Mouse (Mus musculus) mature B cell (primary cell): Measurements from ENCODE around the gene Zcchc2.

Experiments
- in situ Hi-C: fragments of 300-500 bp; cut with MboI; formaldehyde crosslinking; loops from 2 replicates; pipeline ENCODE4 v1.14.3; 2019

The Zcchc2 gene

DNA sequence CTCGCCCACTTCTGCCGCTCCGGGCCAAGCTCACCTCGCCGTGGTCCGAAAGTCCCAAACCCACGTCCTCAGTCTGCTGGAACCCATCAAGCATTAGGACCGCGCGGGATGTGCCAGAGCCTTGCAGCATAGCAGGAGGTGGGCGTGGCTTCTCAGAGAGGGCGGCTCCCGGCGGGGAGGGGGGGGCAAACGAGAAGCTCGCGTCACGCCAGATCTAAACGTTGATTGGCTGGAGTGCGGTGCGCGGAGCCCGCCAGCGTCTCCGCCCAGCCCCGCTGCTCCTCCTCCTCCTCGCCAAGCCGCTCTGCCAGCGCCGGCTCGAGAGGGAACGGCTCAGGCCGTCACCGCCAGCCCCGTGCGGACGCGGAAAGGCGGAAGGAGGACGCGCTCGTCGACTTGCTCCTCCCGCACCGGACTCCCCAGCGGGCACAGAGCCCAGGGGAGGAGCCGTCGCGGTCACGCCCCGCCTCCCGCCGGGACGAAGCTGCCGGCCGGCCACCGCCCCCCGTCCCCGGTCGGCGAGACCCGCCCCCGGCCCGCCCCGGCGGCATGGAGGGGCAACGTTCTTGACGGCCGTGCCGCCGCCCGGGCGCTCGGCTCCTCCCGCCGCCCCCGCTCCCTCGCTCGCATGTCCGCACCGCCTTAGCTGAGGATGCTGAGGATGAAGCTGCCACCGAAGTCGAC is at the start of gene Zcchc2:
Gene Zcchc2, plus strand, starts transcription at position 269 of the 684 bp plus-strand sequence.
- in situ Hi-C loops, result no loop called here

DNA sequence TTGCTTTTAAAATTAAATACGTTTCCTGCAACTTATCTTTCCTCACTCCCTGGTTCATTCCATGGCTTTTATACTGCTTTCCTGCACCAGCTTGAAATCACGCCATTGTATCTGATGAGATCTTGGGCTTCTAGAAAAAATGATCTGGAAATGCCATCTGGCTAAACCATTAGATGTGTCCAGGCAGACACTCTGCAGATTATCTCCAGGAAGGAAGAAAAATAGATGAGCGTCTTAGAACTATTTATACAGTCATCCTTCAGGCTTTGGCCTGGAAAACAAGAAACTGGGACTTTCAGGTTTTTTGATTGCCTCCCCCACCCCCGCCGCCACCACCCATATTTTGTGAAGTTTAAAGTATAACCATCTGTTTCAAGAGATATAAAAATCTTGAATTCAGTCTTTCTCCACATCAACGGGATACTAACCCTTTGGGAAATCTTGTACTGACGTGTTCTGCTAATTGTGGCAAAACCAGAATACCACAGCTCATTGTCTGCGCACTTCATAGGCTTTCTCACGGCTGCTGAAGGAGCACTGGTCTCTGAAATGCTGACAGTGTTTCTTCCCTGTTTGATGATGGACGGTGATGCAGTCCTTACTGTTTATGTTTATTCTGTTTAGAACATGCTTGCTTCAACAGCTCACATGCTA is 45.2 kb upstream of the Zcchc2 start:
- in situ Hi-C loops, result no loop called here

DNA sequence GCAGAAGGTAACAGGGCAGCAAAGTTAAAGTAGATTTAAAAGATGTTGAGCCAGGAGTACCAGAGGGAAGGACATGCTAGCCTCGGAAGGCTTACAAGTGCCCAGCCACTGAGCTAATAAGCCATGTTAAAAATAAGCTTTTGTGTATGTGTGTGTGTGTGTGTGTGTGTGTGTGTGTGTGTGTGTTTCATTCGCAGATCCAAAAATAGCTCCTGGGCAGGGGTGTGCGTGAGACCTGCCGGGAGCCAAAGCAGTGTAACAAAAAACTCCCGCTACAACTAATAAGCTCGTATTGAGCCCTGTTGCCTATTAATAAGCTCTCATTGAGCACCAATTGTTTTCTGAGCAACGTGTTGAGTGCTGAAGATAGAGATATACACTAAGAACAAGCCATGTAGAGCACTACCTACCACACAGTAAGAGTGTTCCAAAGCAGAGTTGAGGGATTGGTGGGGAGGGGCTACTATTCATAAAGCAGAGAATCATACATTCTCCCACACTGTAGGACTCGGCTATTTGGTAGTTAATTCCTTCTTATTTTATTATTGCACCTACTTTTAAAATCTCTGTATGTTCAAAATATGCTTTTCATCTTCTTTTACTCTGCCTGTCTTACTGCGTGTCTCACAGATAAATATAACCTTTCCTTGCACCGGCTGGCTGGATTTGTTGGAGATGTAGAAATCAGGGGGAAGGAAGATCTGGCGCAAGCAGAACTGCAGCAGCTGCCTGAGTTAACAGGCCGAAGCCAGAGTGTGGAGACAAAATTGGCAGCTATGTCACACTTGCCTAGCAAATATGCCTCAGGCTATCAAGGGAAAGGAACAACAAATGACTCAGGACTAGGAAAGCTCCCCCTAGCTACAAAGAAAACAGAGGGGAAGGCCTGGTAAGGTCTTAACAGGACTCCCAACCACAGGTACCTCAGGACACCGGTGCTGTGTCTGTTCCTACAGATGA is 43.3 kb upstream of the Zcchc2 start:
- in situ Hi-C loops, result no loop called here

DNA sequence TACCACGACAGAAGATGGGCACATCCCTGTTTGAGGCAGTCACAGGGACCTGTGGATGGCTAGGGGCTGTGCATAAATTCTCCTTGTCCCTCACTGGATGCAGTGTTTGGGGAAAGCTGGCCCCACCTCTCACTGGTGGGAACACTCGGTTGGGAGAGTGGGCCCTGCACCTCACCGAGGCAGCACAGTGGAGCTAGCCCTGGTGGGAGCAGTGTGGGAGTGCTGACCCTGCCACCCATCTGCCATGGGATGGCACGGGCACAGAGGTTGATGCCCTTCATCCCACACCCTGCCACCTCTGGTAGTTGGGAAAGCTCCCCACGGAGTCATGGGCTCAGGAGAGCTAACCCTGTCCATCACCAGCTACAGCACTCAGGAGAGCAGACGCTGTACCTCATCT is 41.9 kb upstream of the Zcchc2 start:
- in situ Hi-C loops, result no loop called here

DNA sequence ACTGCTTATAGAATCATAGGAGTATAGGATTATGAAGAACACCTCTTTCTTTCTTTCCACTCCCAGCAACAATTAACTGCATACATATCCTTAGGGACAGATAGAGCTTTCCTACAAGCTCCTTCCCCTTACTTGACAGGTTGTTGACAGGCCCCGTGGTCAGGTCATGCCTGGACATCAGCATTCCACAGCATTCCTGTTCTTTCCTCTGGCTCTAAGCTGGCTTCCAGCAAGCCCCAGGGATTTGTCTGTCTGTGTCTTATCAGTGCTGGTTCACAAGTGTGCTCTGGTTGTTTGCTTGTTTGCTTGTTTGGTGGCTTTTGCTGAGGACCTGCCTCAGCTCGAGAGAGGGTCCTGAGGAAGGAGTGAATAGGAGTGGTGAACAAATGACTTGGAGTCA is 36.6 kb upstream of the Zcchc2 start:
- in situ Hi-C loops, result no loop called here

DNA sequence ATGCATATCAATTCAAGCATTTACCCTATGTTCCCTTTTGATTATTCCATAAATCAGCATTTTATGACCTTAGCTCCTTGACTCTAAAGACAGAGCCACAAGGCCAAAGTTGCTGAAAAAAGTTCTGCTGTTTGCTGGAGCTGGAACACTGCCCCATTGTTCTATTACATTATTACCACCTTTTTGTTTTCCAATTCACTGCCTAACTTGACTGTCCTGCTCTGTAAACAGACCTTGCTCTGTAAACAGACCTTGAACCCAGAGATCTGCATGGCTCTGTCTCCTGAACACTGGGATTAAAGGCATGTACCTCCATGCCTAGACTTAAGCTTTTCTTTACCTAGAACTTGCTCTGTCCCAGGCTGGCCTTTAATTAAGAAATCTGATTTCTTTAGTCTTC is 36.2 kb upstream of the Zcchc2 start:
- in situ Hi-C loops, result no loop called here

DNA sequence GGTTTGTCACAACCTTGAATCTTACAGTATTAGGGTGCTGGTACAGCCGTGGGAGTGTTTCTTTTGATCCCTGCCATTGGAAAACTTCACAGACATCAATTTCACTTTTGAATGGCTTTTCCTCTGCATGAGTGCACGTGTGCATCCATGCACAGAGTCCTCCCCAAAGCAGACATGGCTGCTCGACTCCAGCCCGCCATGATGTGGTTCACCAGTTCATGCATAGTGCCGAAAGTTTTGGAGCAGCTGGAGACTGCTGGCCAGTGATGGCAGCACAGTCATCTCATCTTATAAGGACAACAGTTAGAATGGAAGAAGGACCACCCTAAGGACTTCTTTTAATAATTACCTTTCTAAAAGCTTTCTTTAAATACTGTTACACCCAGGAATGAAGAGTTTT is 34.1 kb upstream of the Zcchc2 start:
- in situ Hi-C loops, result no loop called here

DNA sequence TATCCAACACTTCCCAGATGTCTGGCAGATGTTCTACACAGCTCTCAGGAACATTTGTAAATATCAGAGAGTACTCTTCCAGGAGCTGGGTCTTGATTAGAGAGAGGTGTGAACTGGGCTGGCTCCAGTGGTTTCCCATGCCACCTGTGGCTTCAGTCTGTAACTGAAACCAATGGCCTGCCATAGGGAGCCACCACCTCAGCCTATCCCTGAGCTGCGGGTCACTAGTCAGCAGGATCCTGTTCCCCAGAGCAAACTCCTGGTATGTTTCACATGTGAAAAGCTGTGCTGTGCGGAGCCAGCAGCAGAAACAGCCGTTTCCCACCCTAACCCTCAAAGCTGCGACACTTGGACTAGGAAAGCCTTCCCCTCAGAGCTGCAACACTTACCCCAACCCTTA is 28.7 kb upstream of the Zcchc2 start:
- in situ Hi-C loops, result no loop called here

DNA sequence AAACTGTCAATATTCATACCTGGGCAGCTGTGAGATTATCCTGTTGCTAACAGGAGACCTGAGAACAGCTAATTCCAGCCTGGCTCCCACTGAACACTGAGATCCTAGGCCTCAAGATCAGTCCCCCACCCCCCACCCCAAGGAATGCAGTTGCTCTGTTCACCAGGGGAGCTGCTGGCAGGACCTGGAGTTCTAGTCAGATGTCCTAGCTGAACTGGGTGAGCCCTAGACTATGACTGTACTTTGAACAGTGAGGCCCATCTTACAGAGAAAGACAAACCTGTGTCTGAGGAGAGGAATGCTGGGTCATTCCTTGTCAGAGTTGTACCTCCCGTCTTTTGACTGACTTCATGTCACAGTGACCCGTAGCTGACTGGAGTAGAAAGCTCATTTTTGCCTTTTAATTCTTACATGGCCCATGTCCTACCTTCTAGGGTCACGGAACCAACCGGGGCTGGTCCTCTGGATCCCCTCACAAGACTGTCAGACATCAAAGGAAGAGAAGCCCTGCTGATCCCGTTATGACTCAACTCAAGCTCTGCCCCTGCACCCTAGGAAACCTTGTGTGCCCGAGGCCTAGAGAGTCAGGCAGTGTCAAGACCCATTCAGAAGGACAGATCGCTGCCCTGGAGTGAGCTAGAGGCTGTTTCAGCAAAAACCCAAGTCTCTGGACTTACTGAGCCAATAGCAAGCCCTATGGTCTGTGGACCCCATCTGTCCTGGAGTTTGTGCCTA is 28.0 kb upstream of the Zcchc2 start:
- in situ Hi-C loops, result no loop called here

DNA sequence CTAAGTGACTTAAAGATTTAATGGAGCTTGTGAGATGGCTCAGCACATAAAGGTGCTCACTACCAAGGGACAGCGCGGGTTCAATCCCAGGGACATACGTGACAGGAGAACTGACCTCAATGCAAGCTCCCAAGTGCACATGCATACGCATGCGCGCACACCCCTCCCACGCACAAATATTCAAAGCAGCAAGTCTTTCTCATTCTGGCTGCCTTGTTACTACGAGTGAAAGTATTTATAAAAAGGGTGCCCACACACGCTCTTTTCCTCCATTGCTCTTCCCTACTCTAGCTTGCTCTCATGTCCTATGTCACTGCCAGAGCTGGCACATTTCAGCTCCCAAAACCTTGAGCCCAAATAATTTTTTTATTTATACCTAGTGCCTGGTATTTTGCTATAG is 27.4 kb upstream of the Zcchc2 start:
- in situ Hi-C loops, result no loop called here

DNA sequence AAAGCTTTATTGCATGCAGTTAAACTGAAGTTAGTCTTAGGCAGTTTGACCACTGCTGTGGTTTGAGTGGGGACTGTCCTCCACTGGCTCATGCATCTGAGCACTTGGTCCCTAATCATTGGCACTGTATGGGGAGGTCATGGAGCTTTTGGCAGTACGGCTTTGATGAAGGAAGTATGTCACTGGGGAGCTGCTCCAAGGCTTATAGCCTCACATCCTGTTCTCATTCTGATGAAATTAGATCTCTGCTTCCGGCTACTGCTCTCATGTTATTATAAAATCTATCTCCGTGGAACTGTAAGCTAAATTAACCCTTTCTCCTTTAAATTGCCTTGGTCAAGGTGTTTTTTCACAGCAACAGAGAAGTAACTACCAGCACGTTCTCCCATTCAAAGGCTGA is 25.7 kb upstream of the Zcchc2 start:
- in situ Hi-C loops, result no loop called here

DNA sequence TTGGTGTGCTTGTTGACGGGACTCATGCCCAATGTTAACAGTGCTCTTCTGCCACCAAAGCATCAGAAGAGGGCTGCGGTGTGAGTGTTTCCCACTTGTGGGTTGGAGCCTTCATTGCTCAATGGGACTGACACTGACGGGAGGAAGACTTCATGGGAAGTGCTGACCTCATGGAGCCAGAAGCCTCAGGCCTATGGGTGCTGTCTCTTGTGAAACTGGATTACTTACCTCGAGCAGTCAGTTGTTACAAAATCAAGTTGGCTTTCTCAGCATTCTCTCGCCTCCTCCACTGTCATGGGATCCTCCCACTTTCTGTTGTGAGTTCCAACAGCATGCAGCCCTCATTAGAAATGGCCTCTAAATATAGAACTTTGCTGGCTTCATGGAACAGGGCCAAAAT is 25.0 kb upstream of the Zcchc2 start:
- in situ Hi-C loops, result no loop called here

DNA sequence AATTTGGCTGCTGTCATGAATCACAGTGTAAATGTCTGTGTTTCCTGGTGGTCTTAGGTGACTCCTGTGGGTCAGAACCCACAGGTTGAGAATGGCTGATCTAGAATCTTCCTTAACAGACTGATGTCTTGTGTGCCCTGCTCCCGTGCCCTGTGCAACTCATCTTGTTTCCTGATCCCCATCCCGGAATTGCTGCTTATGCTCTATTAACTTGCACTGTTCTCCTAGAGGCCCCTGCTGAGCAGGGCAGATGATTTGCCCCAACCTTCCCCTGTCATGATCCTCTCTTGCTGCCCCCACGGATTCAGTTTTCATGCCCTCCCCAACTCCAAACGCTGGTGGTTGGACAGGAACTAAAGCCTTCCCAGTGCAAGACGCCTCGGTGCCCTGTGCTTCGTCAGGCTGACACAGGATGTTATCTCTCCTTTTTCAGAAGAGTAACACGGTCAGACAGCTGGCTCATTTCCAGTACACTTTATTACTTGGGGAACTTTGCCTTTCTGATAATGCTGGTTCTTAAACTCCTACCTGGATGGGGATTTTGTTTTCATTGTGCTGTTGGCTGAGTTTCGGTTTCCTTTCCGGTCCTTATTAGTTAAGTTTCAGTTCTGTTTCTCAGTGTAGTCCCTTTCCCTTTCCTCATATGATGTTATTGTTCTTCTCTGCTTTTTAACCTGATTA is 18.6 kb upstream of the Zcchc2 start:
- in situ Hi-C loops, result no loop called here

DNA sequence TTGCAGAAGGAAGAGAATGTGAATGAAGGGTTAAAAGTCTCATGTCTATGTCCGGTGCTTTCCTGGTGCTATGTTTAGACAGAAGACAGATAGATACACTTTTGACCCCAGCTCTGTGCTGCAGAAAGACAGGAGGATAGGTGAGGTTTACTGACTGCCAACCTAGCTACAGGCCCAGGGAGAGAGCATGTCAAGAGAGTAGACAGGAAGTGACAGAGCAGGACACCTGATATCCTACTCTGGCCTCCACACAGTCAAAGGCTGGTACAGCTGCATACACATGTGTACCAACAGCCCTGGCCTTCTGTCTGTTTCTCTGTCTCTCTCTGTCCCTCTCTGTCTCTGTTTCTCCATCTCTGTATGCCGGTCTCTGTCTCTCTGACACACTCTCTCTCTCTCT is 16.2 kb upstream of the Zcchc2 start:
- in situ Hi-C loops, result no loop called here

DNA sequence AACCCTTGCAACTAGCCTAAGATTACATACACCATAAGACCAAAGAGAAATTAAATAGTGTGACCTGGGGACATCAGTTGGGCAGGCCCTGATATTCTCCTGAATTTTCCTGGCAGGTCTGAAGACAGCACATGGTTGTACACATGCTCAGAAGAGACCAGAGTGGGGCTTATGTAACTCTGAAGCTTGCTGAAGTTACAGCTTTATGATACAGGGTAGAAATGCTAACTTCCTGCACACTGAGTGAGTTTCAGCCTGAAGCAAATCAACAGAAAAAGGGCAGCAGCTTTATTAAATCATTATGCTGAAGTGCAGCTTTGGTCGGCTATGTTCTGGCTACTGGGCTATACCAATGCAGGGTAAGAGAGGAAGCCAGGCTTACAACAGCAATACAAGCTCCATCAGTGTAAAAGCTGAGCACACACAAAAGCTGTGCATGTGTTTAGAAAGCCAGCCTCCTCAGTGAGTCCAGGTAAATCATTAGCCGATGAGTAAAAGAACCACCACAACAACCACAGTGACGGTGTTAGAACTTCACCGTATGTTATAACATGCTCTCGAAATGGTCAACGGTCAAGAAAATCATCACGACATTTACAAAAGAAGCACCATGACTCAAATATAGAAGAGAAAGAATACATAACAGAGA is 12.6 kb upstream of the Zcchc2 start:
- in situ Hi-C loops, result no loop called here

DNA sequence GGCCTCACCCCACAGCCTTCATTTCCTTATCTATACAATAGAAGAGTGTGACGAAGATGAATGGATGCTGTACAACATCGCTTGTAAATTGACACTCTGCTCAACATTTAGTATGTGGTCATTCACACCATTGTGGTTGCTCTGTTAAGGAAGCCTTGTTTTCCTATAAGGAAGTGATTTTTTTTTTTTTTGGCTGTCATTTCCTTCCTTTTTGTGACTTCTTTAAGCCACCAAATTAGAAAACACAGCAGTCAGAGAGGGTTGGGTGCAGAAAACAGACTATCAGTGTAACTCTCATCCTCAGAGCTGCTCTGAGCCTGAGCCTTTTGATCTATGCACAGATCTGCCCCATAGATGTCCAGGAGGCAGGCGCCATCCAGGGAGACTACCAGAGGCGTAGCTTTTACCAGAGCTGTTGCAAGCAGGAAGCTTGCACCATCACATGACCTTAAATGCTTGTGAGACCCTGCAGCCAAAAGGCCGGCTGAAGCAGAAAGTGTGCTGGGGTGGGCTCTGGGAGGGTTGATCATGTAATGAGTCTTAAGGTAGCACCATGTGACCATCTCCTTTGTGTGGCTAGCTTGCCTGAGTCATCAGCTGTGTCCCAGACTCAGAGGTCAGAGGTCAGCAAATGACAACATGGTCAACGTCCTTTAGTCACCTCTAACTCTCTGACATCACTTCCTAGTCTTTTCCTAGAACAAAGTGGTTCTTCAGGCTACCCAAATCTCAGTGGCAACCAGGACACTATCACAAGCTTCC is 9.2 kb upstream of the Zcchc2 start:
- in situ Hi-C loops, result no loop called here

DNA sequence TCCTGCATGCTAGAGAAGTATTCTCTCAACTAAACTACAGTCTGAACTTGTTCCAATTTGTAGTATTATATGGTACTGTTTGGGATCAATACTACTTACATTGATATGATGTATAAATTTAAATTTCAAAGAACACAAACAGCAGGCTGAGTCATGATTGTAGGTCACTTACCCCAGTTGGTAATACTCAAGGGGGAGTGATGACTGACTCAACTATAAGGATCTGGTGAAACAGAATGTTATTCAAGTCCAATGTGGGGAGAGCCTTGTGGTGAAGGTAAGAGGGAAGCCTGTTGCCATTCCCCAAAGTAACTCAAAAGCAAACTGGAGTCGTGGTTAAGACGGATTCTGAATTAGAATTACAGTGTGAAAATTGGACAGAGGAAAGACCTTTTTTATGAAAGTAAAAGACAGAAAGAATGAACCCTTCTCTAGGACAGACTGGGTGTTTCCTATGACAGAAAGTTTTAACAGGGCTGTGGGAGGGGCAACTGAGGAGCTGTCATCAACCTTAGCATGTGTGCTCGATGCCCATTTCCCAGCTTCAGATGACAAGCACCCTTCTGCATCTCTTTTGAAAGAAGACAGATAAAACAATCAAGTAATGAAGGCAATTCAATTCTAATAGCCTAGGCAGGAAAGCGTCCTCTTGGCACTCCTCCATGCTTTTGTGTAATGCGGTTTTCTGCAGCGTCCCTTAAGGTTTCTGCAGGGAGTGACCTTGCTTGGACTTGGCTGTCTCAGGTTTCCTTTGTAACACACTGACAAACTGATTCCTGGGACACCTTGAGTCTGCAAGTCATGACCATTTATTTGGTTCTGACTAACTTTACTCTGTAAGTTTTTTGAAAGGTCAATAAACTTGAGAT is 7.5 kb upstream of the Zcchc2 start:
- in situ Hi-C loops, result no loop called here

DNA sequence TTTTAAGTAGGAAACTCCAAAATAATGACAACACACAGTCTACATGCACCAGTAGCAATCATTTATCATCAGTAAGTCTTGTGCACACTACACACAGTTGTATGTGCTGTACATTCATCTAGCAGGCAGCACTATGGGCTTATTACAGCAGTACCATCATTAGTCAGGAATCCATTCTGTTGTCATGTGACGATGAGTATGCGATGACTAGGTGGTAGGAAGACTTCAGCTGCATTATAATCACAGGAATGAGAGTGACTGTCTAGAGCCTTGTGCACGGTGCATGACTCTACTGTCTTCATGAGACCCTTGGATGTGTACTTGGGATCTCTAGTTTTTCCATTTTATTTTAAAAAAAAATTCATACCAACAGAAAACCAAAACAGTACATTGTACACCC is 6.0 kb upstream of the Zcchc2 start:
- in situ Hi-C loops, result no loop called here

DNA sequence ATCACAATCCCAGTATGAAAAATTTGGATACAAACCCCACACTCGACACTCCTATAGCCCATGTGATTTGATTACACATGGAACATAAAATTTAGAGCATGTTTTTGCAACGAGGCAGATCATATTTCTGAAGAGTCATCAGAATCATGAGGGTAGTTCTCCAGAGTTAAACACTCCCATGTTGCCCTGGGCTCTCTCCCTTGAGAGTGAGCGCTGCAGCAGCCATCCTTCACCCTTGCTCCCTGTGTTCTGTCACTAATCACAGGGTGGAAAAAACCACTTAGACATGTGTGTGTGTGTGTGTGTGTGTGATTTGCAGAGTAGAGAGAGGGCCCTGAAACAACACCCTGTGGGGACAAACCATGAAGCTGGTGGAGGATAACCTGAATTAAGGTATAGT is 2.0 kb upstream of the Zcchc2 start:
- in situ Hi-C loops, result no loop called here
